Mouse (Mus musculus) megakaryocyte, embryonic 14.5 days (primary cell): ENCODE results near the gene Znrf1. TPM values are rescaled to one million over a fixed set of nuclear protein-coding genes. Genes with fewer than 3 reads are reported as not detected.

ENCODE experiments used
- H3K27me3 ChIP-seq: replicated peaks from 2 replicates; pipeline ENCODE3; 2012; ENCODE audit warnings: inconsistent platforms
- H3K36me3 ChIP-seq: replicated peaks from 2 replicates; pipeline ENCODE3; 2012; ENCODE audit warnings: low read length, inconsistent platforms, mixed read lengths
- H3K4me1 ChIP-seq: 2 replicates; pipeline ENCODE4 v1.6.1; 2012; ENCODE audit warnings: inconsistent platforms
- H3K4me3 ChIP-seq: replicated peaks from 2 replicates; pipeline ENCODE3; 2012; ENCODE audit warnings: moderate library complexity, mild to moderate bottlenecking, inconsistent platforms
- H3K9me3 ChIP-seq: 2 replicates; pipeline ENCODE4 v1.6.1; 2012; ENCODE audit warnings: inconsistent platforms
- FLI1 ChIP-seq: IDR thresholded peaks from 2 replicates; pipeline ENCODE4 v1.6.1; 2012; ENCODE audit warnings: low read length, inconsistent platforms, mixed read lengths
- GATA1 ChIP-seq: IDR thresholded peaks from 3 replicates; pipeline ENCODE4 v1.6.1; 2012; ENCODE audit warnings: mixed read lengths, low read length, inconsistent platforms, borderline replicate concordance
- polyA plus RNA-seq: library from polyadenylated mRNA; stranded (reverse); fragments of >175 nt; gene quantifications from 2 replicates; pipeline ENCODE4 v1.2.3, GENCODE M21; 2012; ENCODE audit warnings: low replicate concordance; ENCODE audit not compliant: insufficient read depth

Znrf1 gene
- polyA plus RNA-seq, 1 experiment: 36.6 TPM

- peaks cover 2% of the 10 kb centered on the region for H3K27me3 ChIP-seq
- TF ChIP-seq FLI1 (no peak), GATA1 (no peak)
- H3K4me1 ChIP-seq: peaks cover 33% of the 10 kb centered on the region
- H3K4me3 ChIP-seq: no peak overlapping the region
- peaks cover 5% of the 10 kb centered on the region for H3K36me3 ChIP-seq
- no peaks in the 10 kb centered on the region for H3K9me3 ChIP-seq
Observed at GRCm38 (mm10) chr8:111547144-111547543, 11.2 kb downstream of the Znrf1 start.

GRCm38 (mm10) chr8:111548201-111548600, 12.3 kb downstream of the Znrf1 start:
- Histone ChIP-seq H3K36me3 (peaks cover 5% of the 10 kb centered on the region), H3K4me1 (peaks cover 30% of the 10 kb centered on the region), H3K9me3 (no peaks in the 10 kb centered on the region), H3K27me3 (peaks cover 2% of the 10 kb centered on the region), H3K4me3 (no peak overlapping the region)
- TF ChIP-seq GATA1 (no peak), FLI1 (no peak)

GRCm38 (mm10) chr8:111550002-111550870, 14.3 kb downstream of the Znrf1 start:
- H3K4me3 ChIP-seq: no peak overlapping the region
- H3K36me3 ChIP-seq: peaks cover 2% of the 10 kb centered on the region
- TF ChIP-seq GATA1 (no peak), FLI1 (no peak)
- peaks cover 2% of the 10 kb centered on the region for H3K27me3 ChIP-seq
- H3K9me3 ChIP-seq: no peaks in the 10 kb centered on the region
- peaks cover 20% of the 10 kb centered on the region for H3K4me1 ChIP-seq

- peaks cover 23% of the 10 kb centered on the region for H3K4me1 ChIP-seq
- no peak for TF ChIP-seq FLI1
- no peak for TF ChIP-seq GATA1
- H3K27me3 ChIP-seq: peaks cover 2% of the 10 kb centered on the region
Observed at GRCm38 (mm10) chr8:111551511-111552130, 15.7 kb downstream of the Znrf1 start.

GRCm38 (mm10) chr8:111561824-111562223, 25.9 kb downstream of the Znrf1 start:
- no peak for TF ChIP-seq GATA1
- no peak for TF ChIP-seq FLI1
- H3K9me3 ChIP-seq: no peaks in the 10 kb centered on the region
- H3K27me3 ChIP-seq: peaks cover 9% of the 10 kb centered on the region
- H3K4me1 ChIP-seq: peaks cover 3% of the 10 kb centered on the region; the same call in 1 of the 2 replicates
- no peak overlapping the region for H3K4me3 ChIP-seq
- H3K36me3 ChIP-seq: no peaks in the 10 kb centered on the region

More at GRCm38 (mm10) chr8:111551511-111552130, 15.7 kb downstream of the Znrf1 start:
- Histone ChIP-seq H3K4me3 (no peak overlapping the region), H3K9me3 (no peaks in the 10 kb centered on the region), H3K36me3 (peaks cover 2% of the 10 kb centered on the region)

GRCm38 (mm10) chr8:111562274-111562803, 26.4 kb downstream of the Znrf1 start:
- peaks cover 8% of the 10 kb centered on the region for H3K27me3 ChIP-seq
- TF ChIP-seq GATA1 (no peak), FLI1 (no peak)
- no peak overlapping the region for H3K4me3 ChIP-seq
- H3K4me1 ChIP-seq: peaks cover 3% of the 10 kb centered on the region; the same call in 1 of the 2 replicates
- no peaks in the 10 kb centered on the region for H3K36me3 ChIP-seq
- no peaks in the 10 kb centered on the region for H3K9me3 ChIP-seq

GRCm38 (mm10) chr8:111563075-111563474, 27.2 kb downstream of the Znrf1 start:
- Histone ChIP-seq H3K4me3 (no peak overlapping the region), H3K27me3 (peaks cover 4% of the 10 kb centered on the region), H3K9me3 (no peaks in the 10 kb centered on the region), H3K36me3 (no peaks in the 10 kb centered on the region), H3K4me1 (peaks cover 6% of the 10 kb centered on the region)
- TF ChIP-seq GATA1 (no peak), FLI1 (no peak)

- no peak overlapping the region for H3K4me3 ChIP-seq
- peaks cover 9% of the 10 kb centered on the region for H3K4me1 ChIP-seq
- TF ChIP-seq FLI1 (no peak), GATA1 (no peak)
- no peaks in the 10 kb centered on the region for H3K9me3 ChIP-seq
- no peaks in the 10 kb centered on the region for H3K36me3 ChIP-seq
- peaks cover 3% of the 10 kb centered on the region for H3K27me3 ChIP-seq
Observed at GRCm38 (mm10) chr8:111563687-111564086, 27.8 kb downstream of the Znrf1 start.

- Histone ChIP-seq H3K4me3 (no peak overlapping the region), H3K36me3 (no peaks in the 10 kb centered on the region), H3K4me1 (peaks cover 7% of the 10 kb centered on the region), H3K27me3 (peaks cover under 1% of the 10 kb centered on the region), H3K9me3 (no peaks in the 10 kb centered on the region)
- TF ChIP-seq FLI1 (no peak), GATA1 (no peak)
Observed at GRCm38 (mm10) chr8:111564093-111564492, 28.2 kb downstream of the Znrf1 start.

GRCm38 (mm10) chr8:111565784-111566191, 29.9 kb downstream of the Znrf1 start:
- Histone ChIP-seq H3K4me1 (peaks cover 6% of the 10 kb centered on the region), H3K27me3 (no peaks in the 10 kb centered on the region), H3K9me3 (no peaks in the 10 kb centered on the region), H3K36me3 (no peaks in the 10 kb centered on the region), H3K4me3 (no peak overlapping the region)
- no peak for TF ChIP-seq FLI1
- TF ChIP-seq GATA1: no peak
